Mouse (Mus musculus) heart, postnatal 10 days (tissue): Measurements from ENCODE around the gene Rest. TPM values are rescaled to one million over a fixed set of nuclear protein-coding genes. Genes with fewer than 3 reads are reported as not detected.

Source experiments
- DNase-seq, 2 experiments: peaks; one replicate each; pipeline ENCODE4 v3.0.0; 2021
- intact Hi-C: fragments of 180-260 bp; cut with DNase I; formaldehyde crosslinking; loops from one replicate; pipeline ENCODE4 v1.15.1; 2025
- microRNA-seq, 2 experiments: library from miRNA; unstranded; fragments of <30 nt; microRNA quantifications; one replicate each; pipeline ENCODE4 v1.2.0; 2022
- total RNA-seq, 2 experiments: library from RNA; stranded (reverse); gene quantifications; 2 replicates each; pipeline ENCODE4 v1.2.3; 2021

Rest gene
- total RNA-seq, 2 experiments from 2014 or later: 22.6 to 27.8 TPM

GRCm38 (mm10) chr5:77307821-77308553 is 42.7 kb downstream of the Rest start:
- no peak for DNase-seq
- intact Hi-C loops: no loop called here

GRCm38 (mm10) chr5:77309051-77309906 is 44.0 kb downstream of the Rest start:
- DNase-seq: peak in 1 of 2 experiments; percentile 8
- intact Hi-C loops: no loop called here

- intact Hi-C loops: loop anchor here (5.0 kb wide), 1 partner anchor 97 kb away; the partner anchor contains the start of gene Igfbp7
- DNase-seq: peak; percentile 99 to 100
These were observed 44.9 kb downstream of the Rest start, which contains the start of the genes Noa1 and Polr2b for GRCm38 (mm10) chr5:77309924-77310772. TSS of gene Noa1 (minus strand) at chr5:77310084. TSS of gene Polr2b (plus strand) at chr5:77310147.

GRCm38 (mm10) chr5:77314206-77314605 is 48.9 kb downstream of the Rest start:
- intact Hi-C loops: loop anchor here (5.0 kb wide), 1 partner anchor 93 kb away; the partner anchor contains the start of gene Igfbp7

GRCm38 (mm10) chr5:77314986-77315385 is 49.7 kb downstream of the Rest start:
- DNase-seq: no peak
- intact Hi-C loops: loop anchor here (5.0 kb wide), 1 partner anchor 92 kb away; the partner anchor contains the start of gene Igfbp7

More at GRCm38 (mm10) chr5:77314206-77314605, 48.9 kb downstream of the Rest start:
- no peak for DNase-seq

GRCm38 (mm10) chr5:77324936-77325335 is 59.6 kb downstream of the Rest start:
- intact Hi-C loops: no loop called here
- no peak for DNase-seq

- intact Hi-C loops: no loop called here
- DNase-seq: no peak
These were observed 64.9 kb downstream of the Rest start for GRCm38 (mm10) chr5:77330154-77330553.

Small RNA genes within 50 kb of the gene (microRNA-seq; reads per million reads assigned to microRNA genes)
- 0 reads per million in 2 experiments for gene Mir5098

Other genes with a start within 250 kb of the Rest start
- gene Thegl, start 249.5 kb upstream of the Rest start, total RNA-seq: not detected
- 100 to 1,000 TPM; 498 to 553 TPM for gene Hopx, start 150.4 kb upstream of the Rest start, total RNA-seq
- under 1 TPM in 1 of 2 experiments, not detected in 1; 0.45 TPM for gene Spink2, start 54.0 kb upstream of the Rest start, total RNA-seq
- gene Noa1, start 44.6 kb downstream of the Rest start, total RNA-seq: 10 to 100 TPM; 14.4 to 17.0 TPM
- gene Polr2b, start 44.7 kb downstream of the Rest start, total RNA-seq: 10 to 100 TPM; 33.3 to 36.2 TPM
- gene Igfbp7, start 142.6 kb downstream of the Rest start, total RNA-seq: 100 to 1,000 TPM; 435 to 466 TPM